Mouse (Mus musculus) heart, adult 2 months (tissue): ENCODE measurements around the gene Scgb2b27. TPM values are rescaled to one million over a fixed set of nuclear protein-coding genes. Genes with fewer than 3 reads are reported as not detected.
"Not testable (repeated sequence)": the region's sequence is repeated elsewhere in the genome, so short reads cannot be mapped to it uniquely, and the experiment has no call there.

Experiments used
- DNase-seq, 2 experiments: peaks; one replicate each; pipeline ENCODE4 v3.0.0; 2021
- H3K27ac ChIP-seq: fragments of 200-600 bp; 2 replicates; pipeline ENCODE4 v1.8.1; 2022
- H3K27me3 ChIP-seq: fragments of 200-500 bp; 2 replicates; pipeline ENCODE4 v1.6.1; 2012; ENCODE audit warnings: mild to moderate bottlenecking, low read length, inconsistent platforms, mixed read lengths; ENCODE audit not compliant: control insufficient read depth, insufficient read depth
- H3K36me3 ChIP-seq: fragments of 200-500 bp; 2 replicates; pipeline ENCODE4 v1.6.1; 2012; ENCODE audit warnings: low read length, inconsistent platforms; ENCODE audit not compliant: control insufficient read depth, insufficient read depth
- H3K4me1 ChIP-seq: fragments of 200-500 bp; 2 replicates; pipeline ENCODE4 v1.6.1; 2011; ENCODE audit warnings: low read length; ENCODE audit not compliant: control insufficient read depth, insufficient read depth
- H3K4me3 ChIP-seq: fragments of 200-600 bp; 2 replicates; pipeline ENCODE4 v1.8.1; 2022
- H3K79me2 ChIP-seq: fragments of 200-500 bp; replicated peaks from 2 replicates; pipeline ENCODE4 v1.6.1; 2012; ENCODE audit warnings: mild to moderate bottlenecking, inconsistent platforms, low read length, moderate library complexity, mixed read lengths; ENCODE audit not compliant: control insufficient read depth, insufficient read depth
- H3K9ac ChIP-seq: fragments of 200-500 bp; 2 replicates; pipeline ENCODE4 v1.6.1; 2012; ENCODE audit warnings: low read depth, mild to moderate bottlenecking, control low read depth, inconsistent platforms, low read length, mixed read lengths
- CTCF ChIP-seq: fragments of 200-600 bp; IDR thresholded peaks from 2 replicates; pipeline ENCODE4 v1.8.1; 2022; ENCODE audit warnings: antibody characterized with exemption, mild to moderate bottlenecking, moderate library complexity
- EP300 ChIP-seq: fragments of 200-500 bp; IDR thresholded peaks from 2 replicates; pipeline ENCODE4 v1.6.1; 2011; ENCODE audit warnings: low read depth, low read length, control low read depth; ENCODE audit not compliant: insufficient read depth
- POLR2A ChIP-seq: fragments of 200-500 bp; IDR thresholded peaks from 2 replicates; pipeline ENCODE4 v1.6.1; 2011; ENCODE audit warnings: mild to moderate bottlenecking, low read depth, low read length, control low read depth; ENCODE audit not compliant: insufficient read depth
- WGBS: fragments of 180-500 bp; shearing (Covaris S2); methylation state at CpG from one replicate; pipeline ENCODE4 v1.1.7; 2018; 5-methylcytosine and 5-hydroxymethylcytosine counted together
- intact Hi-C: fragments of 180-260 bp; cut with DNase I; formaldehyde crosslinking; loops from one replicate; pipeline ENCODE4 v1.15.1; 2025
- long read RNA-seq: library from polyadenylated mRNA; stranded (forward); transcript quantifications from one replicate; pipeline ENCODE4 v2.0.0, GENCODE M21; 2021
- polyA plus RNA-seq: library from polyadenylated mRNA; depleted of rRNA; stranded (reverse); fragments of >200 nt; gene quantifications from 2 replicates; pipeline ENCODE4 v1.2.3, GENCODE M21; 2012; rRNA removed
- total RNA-seq, 2 experiments: library from RNA; stranded (reverse); gene quantifications; 2 replicates each; pipeline ENCODE4 v1.2.3; 2021

Scgb2b27 gene
- total RNA-seq: not detected
- polyA plus RNA-seq: not detected in 2 replicates
- long read RNA-seq: 0 reads

DNA sequence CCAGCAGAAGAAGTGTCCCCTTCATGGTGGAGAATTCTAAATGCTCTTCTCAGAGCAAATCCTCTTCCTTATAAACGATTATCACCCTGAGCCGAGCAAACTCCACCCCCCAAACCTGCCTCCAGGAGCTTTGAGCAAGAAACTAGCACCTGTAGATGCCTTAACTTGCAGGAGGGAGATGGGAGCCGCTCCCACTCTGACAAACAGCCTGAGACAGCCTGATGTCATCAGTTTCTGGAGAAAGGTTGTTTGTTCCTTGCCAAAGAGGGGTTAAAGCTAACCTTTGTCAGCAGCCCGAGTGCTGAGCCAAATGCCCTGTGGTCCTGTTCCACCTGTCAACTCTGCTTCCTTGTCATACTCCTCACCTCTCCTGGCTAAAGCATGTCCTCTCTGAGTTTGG is at the start of gene Scgb2b27:
Gene Scgb2b27 (minus strand): TSS at position 101 of the 400 bp plus-strand sequence.
- Histone ChIP-seq H3K4me3 (no peak within 1 kb of the TSS), H3K27ac (no peak within 1 kb of the TSS), H3K9ac (no peak within 1 kb of the TSS), H3K79me2 (no peaks in the 10 kb centered on the region), H3K27me3 (no peaks in the 10 kb centered on the region), H3K4me1 (no peaks in the 10 kb centered on the region), H3K36me3 (no peaks in the 10 kb centered on the region)
- DNase-seq: no peak
- TF ChIP-seq POLR2A (no peak), EP300 (no peak), CTCF (no peak)
- WGBS: 47% methylated on average over 4 of the region's 4 CpGs
- intact Hi-C loops: no loop called here

DNA sequence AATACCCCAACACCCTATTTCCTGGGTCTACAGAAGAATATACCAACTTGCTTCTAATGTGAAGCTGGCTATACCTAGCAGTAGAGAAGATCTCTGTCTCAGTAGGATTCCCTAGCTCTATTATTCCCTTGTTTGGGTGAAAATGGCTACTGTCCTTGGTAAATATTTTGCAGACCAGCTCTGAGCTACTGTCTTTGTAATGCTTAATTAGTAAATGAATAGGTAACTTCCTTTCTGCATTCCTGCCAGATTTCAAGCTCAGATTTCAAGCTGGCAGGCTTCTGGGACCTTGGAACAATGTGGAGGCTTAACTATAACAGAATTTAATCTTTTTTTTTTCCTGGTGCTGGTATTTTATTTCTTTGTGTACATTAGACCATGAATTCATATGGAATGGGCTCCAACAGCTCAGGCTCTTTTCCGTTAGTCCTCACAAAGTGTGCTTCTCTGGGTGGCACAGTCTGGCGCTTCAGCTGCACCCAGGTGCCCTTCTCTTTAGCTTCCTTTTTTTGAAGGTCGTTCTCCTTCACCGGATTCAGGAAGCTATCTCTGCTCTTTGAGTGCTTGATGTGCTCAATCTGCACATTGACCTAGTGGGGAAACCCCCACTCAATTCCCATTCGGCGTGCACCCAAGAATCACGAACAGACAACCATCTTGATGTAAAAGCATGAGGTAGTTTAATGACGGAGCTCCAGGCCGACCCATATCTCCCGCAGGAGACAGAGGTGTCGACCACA is 22.5 kb upstream of the Scgb2b27 start:
- H3K4me1 ChIP-seq, H3K36me3 ChIP-seq, H3K9ac ChIP-seq, H3K27ac ChIP-seq, intact Hi-C loops, H3K4me3 ChIP-seq, H3K79me2 ChIP-seq, DNase-seq, H3K27me3 ChIP-seq: not testable (repeated sequence)
- WGBS: 84% methylated on average over 11 of the region's 11 CpGs

DNA sequence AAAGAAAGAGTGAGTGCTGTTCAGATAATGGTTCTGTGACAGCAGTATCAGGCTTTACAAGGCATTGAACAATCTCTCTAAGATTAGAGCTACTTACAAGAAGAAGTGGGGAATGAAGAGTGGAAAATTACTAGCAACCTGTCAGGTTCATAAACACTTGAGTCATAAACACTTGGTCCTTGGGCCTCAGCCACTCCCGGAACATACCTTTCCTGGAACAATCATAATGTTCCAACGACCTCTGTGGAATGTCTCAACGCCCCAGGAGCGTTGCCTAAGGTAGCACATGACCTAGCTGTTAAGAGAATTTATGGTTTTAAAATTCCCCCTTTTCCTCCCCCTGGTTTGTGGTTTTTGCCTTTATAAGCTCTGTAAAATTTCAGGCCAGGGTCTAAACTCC is 20.8 kb upstream of the Scgb2b27 start:
- 72% methylated on average over 4 of the region's 4 CpGs for WGBS
- H3K79me2 ChIP-seq, DNase-seq, H3K4me1 ChIP-seq, H3K27ac ChIP-seq, H3K27me3 ChIP-seq, H3K36me3 ChIP-seq, intact Hi-C loops, H3K9ac ChIP-seq, H3K4me3 ChIP-seq: not testable (repeated sequence)

DNA sequence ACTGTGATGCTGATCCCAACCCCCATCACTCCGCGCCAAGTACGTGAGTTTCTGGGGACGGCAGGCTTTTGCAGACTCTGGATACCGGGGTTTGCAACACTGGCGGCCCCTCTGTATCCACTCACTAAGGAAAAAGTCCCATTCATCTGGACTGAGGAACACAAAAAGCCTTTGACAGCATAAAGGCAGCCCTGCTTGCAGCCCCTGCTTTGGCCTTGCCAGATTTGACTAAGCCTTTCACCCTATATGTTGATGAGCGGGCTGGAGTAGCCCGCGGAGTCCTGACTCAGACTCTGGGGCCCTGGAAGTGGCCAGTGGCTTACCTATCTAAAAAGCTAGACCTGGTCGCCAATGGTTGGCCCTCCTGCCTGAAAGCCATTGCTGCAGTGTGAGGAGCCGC is 16.3 kb upstream of the Scgb2b27 start:
- Histone ChIP-seq H3K27me3 (no peaks in the 10 kb centered on the region), H3K4me1 (no peaks in the 10 kb centered on the region), H3K79me2 (no peaks in the 10 kb centered on the region), H3K9ac (no peak overlapping the region), H3K36me3 (no peaks in the 10 kb centered on the region), H3K4me3 (no peak overlapping the region), H3K27ac (no peak overlapping the region)
- no peak for TF ChIP-seq CTCF
- TF ChIP-seq POLR2A: no peak
- TF ChIP-seq EP300: no peak
- intact Hi-C loops: no loop called here
- WGBS: 87% methylated on average over 11 of the region's 11 CpGs
- DNase-seq: no peak

DNA sequence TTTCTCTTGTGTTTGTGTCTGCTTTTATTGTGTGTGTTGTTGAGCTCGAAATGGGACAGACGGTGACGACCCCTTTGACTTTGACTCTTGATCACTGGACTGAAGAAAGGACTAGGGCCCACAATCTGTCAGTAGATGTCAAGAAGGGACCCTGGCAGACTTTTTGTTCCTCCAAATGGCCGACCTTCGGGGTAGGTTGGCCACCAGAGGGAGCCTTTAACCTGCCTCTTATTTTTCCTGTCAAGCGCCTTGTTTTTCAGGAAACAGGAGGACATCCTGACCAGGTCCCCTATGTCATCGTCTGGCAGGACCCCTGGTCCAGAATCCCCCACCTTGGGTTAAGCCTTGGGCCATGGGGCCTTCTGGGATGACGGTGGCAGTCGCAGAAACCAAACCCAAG is 13.5 kb upstream of the Scgb2b27 start:
- H3K4me3 ChIP-seq, DNase-seq, intact Hi-C loops, H3K36me3 ChIP-seq, H3K9ac ChIP-seq, H3K27me3 ChIP-seq, H3K27ac ChIP-seq, H3K79me2 ChIP-seq, H3K4me1 ChIP-seq: not testable (repeated sequence)
- WGBS: 74% methylated on average over 9 of the region's 9 CpGs

DNA sequence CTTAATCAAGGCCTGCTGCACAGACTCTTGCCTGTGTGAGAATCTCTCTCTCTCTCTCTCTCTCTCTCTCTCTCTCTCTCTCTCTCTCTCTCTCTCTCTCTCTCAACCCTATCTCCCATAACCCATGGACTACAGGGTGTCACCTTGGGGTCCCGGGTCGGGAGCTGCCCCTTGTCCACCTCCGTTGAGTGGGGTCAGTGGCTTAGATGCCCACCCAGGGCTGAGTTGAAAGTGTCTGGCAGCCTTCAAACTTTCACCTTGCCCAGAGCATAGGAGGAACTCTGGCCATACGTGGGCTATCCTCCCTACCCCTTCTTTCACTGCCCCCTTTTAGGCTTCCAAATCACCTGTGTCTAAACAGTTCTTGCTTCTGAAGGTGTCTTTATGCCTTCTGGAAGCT is 11.9 kb upstream of the Scgb2b27 start:
- 75% methylated on average over 4 of the region's 4 CpGs for WGBS
- intact Hi-C loops: no loop called here

DNA sequence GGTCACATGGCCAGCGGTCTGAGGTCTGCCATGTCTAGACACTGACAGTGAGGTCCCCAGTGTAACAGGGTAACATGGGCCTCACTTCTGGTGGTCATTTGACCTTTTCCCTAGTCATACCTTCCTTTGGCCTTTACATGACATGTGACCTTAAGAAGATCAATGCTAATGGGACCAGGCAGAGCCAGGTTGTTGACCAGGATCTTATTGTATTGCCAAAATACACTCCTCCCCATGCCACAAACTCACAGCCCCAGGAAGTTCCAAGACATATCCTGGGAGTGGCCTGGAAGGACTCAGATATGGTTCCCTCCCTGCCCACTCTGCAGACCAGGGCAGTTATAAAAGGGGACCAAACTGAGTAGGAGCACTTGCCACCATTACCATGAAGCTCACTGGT is 7.4 kb upstream of the Scgb2b27 start, which contains the start of gene Scgb1b27:
Gene Scgb1b27 (plus strand): TSS at position 301 of the 400 bp plus-strand sequence.
- H3K36me3 ChIP-seq, H3K4me1 ChIP-seq, H3K27ac ChIP-seq, H3K9ac ChIP-seq, intact Hi-C loops, DNase-seq, H3K27me3 ChIP-seq, H3K79me2 ChIP-seq, H3K4me3 ChIP-seq: not testable (repeated sequence)
- WGBS: 83% methylated on average over 1 of the region's 1 CpGs

More for the DNA sequence above, 11.9 kb upstream of the Scgb2b27 start:
- H3K79me2 ChIP-seq: no peaks in the 10 kb centered on the region
- H3K4me3 ChIP-seq: no peak overlapping the region
- TF ChIP-seq EP300: no peak
- TF ChIP-seq POLR2A: no peak
- TF ChIP-seq CTCF: no peak
- H3K27ac ChIP-seq: no peak overlapping the region
- no peak overlapping the region for H3K9ac ChIP-seq
- DNase-seq: no peak
- no peaks in the 10 kb centered on the region for H3K36me3 ChIP-seq
- no peaks in the 10 kb centered on the region for H3K4me1 ChIP-seq
- H3K27me3 ChIP-seq: no peaks in the 10 kb centered on the region
